Mouse (Mus musculus): Measurements from ENCODE around the gene Taf3. TPM values are rescaled to one million over a fixed set of nuclear protein-coding genes. Genes with fewer than 3 reads are reported as not detected.

The Taf3 gene
- total and polyA plus RNA-seq, 3 experiments, result 8.3 to 20.9 TPM; not detected in 1

DNA sequence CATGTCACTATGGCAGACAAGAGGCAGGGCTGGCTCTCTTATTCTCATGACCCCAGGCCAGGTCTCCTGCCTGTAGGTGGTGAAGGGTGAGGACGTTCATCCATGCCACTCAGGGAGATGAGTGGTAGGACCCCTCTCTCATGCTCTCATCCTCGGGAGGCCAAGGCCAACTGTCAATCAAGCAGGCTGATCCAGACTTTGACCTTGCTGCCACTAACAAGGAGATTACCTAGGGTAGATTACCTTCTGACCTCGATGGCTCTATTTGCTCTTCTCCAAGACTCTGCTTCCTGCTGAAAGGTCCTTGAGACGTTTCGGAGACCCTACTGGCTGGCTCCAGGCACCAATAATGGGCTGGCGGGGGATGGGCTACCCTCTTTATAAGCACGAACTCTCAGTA lies 26.1 kb upstream of the Taf3 start:
- Histone ChIP-seq H3K9ac (ENCODE audit: control insufficient read depth, low read depth, low read length, poor library complexity, severe bottlenecking) (no peak overlapping the region), H3K4me1 (ENCODE audit: control insufficient read depth in 1 of 2, insufficient read depth in 2 of 2, low read length in 2 of 2) (peaks cover 6 to 21% of the 10 kb centered on the region in 2 experiments; a peak in 3 of 4 replicates), H3K27me3 (ENCODE audit: control insufficient read depth in 1 of 2, insufficient read depth in 2 of 2, low read length in 2 of 2) (no peaks in the 10 kb centered on the region), H3K79me2 (ENCODE audit: control insufficient read depth, insufficient read depth, low read length, poor library complexity) (peaks cover 82% of the 10 kb centered on the region), H3K4me3 (ENCODE audit: control insufficient read depth in 1 of 2, insufficient read depth in 1 of 2, low read depth in 2 of 2, low read length in 2 of 2) (no peak overlapping the region), H3K36me3 (ENCODE audit: control insufficient read depth in 1 of 2, insufficient read depth in 2 of 2, low read length in 2 of 2) (peaks cover 12 to 39% of the 10 kb centered on the region in 2 experiments), H3K27ac (ENCODE audit: control insufficient read depth, low read depth, low read length) (no peak overlapping the region), H3K9me3 (replicated peaks; ENCODE audit: insufficient read depth, low read length) (no peaks in the 10 kb centered on the region)
- no peak for TF ChIP-seq MAX (IDR thresholded peaks at IDR 0.05; ENCODE audit: low read length)
- no peak for TF ChIP-seq USF1 (IDR thresholded peaks at IDR 0.05; ENCODE audit: low read depth, low read length)
- TF ChIP-seq CTCF (IDR thresholded peaks at IDR 0.05 in 2 of 3, conservative IDR thresholded peaks at IDR 0.05 in 1 of 3; ENCODE audit: control insufficient read depth in 1 of 3, insufficient read depth in 1 of 3, low read depth in 2 of 3, low read length in 3 of 3, poor library complexity in 1 of 3, severe bottlenecking in 1 of 3), result no peak
- no peak for TF ChIP-seq SMC3 (IDR thresholded peaks at IDR 0.05; ENCODE audit: low read depth, low read length)
- no peak for TF ChIP-seq KAT2A (conservative IDR thresholded peaks at IDR 0.05; ENCODE audit: low read depth, low read length)
- no peak for TF ChIP-seq SIN3A (IDR thresholded peaks at IDR 0.05; ENCODE audit: low read length)
- no peak for TF ChIP-seq ETS1 (IDR thresholded peaks at IDR 0.05; ENCODE audit: low read depth, low read length)
- TF ChIP-seq POLR2A (IDR thresholded peaks at IDR 0.05; ENCODE audit: control insufficient read depth in 1 of 2, insufficient read depth in 1 of 2, low read depth in 1 of 2, low read length in 2 of 2, poor library complexity in 1 of 2), result no peak
- no peak for DNase-seq (ENCODE audit: low read depth, low spot score)

DNA sequence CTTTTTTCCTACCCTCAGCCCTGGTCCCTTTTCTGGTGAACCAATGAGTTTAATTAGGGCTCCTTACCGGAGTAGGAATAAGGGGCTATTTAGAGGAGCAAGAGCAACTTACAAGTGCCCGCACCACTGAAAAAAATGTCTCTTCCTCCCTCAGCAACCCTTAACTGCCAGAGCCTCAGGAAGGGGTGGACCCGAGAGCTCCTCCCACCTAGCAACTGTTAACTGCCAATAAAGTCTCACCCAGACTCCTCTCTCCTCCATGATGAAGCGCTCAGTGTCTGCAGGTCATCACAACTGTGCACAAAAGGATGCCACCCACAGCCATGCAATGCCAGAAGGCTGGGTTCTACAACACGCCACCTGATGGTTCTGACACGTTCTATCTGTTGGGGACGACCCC lies 23.4 kb upstream of the Taf3 start:
- Histone ChIP-seq H3K79me2 (ENCODE audit: control insufficient read depth, insufficient read depth, low read length, poor library complexity) (peaks cover 59% of the 10 kb centered on the region), H3K27ac (ENCODE audit: control insufficient read depth, low read depth, low read length) (no peak overlapping the region), H3K9ac (ENCODE audit: control insufficient read depth, low read depth, low read length, poor library complexity, severe bottlenecking) (no peak overlapping the region), H3K9me3 (replicated peaks; ENCODE audit: insufficient read depth, low read length) (no peaks in the 10 kb centered on the region), H3K4me1 (ENCODE audit: control insufficient read depth in 1 of 2, insufficient read depth in 2 of 2, low read length in 2 of 2) (peaks cover 2 to 5% of the 10 kb centered on the region in 2 experiments; a peak in 3 of 4 replicates), H3K36me3 (ENCODE audit: control insufficient read depth in 1 of 2, insufficient read depth in 2 of 2, low read length in 2 of 2) (peaks cover 18 to 21% of the 10 kb centered on the region in 2 experiments), H3K4me3 (ENCODE audit: control insufficient read depth in 1 of 2, insufficient read depth in 1 of 2, low read depth in 2 of 2, low read length in 2 of 2) (no peak overlapping the region), H3K27me3 (ENCODE audit: control insufficient read depth in 1 of 2, insufficient read depth in 2 of 2, low read length in 2 of 2) (no peaks in the 10 kb centered on the region)
- peak; percentile 38 for DNase-seq (ENCODE audit: low read depth, low spot score)
- no peak for TF ChIP-seq POLR2AphosphoS2 (IDR thresholded peaks at IDR 0.05; ENCODE audit: low read length)
- TF ChIP-seq RAD21 (IDR thresholded peaks at IDR 0.05; ENCODE audit: low read depth, low read length), result no peak
- TF ChIP-seq HCFC1 (IDR thresholded peaks at IDR 0.05; ENCODE audit: low read depth, low read length), result no peak
- no peak for TF ChIP-seq MXI1 (IDR thresholded peaks at IDR 0.05; ENCODE audit: low read depth, low read length)
- no peak for TF ChIP-seq SIN3A (IDR thresholded peaks at IDR 0.05; ENCODE audit: low read length)
- TF ChIP-seq USF1 (IDR thresholded peaks at IDR 0.05; ENCODE audit: low read depth, low read length), result no peak
- no peak for TF ChIP-seq MYB (IDR thresholded peaks at IDR 0.05; ENCODE audit: low read depth, low read length)
- TF ChIP-seq POLR2AphosphoS5 (IDR thresholded peaks at IDR 0.05; ENCODE audit: borderline replicate concordance, low read depth, low read length), result no peak
- no peak for TF ChIP-seq MYC (IDR thresholded peaks at IDR 0.05; ENCODE audit: low read depth, low read length)

DNA sequence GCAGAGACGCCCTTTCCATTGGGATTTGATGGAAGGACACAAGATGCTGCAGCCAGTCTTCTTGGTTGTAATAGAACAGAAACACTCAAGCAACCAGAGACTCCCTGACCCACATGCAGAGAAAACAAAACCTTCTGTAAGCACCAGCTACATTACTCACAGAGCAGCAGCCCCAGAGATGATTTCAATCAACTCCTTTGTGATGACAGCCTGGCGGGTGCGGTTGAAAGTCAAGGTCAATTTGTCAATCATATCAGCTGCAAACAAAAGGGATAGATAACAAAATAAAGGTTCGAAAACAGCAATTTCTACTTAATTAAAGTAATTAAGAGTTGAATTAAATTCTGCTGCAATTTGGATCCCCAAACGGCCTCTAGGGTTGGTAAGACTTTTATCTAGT lies 10.4 kb upstream of the Taf3 start:
- Histone ChIP-seq H3K27me3 (ENCODE audit: control insufficient read depth in 1 of 2, insufficient read depth in 2 of 2, low read length in 2 of 2) (no peaks in the 10 kb centered on the region), H3K79me2 (ENCODE audit: control insufficient read depth, insufficient read depth, low read length, poor library complexity) (no peaks in the 10 kb centered on the region; the same call in 1 of the 2 replicates), H3K4me1 (ENCODE audit: control insufficient read depth in 1 of 2, insufficient read depth in 2 of 2, low read length in 2 of 2) (no peaks in the 10 kb centered on the region; a peak in 1 of 4 replicates), H3K36me3 (ENCODE audit: control insufficient read depth in 1 of 2, insufficient read depth in 2 of 2, low read length in 2 of 2) (peaks cover 0 to 39% of the 10 kb centered on the region in 2 experiments; a peak in 3 of 4 replicates), H3K9ac (ENCODE audit: control insufficient read depth, low read depth, low read length, poor library complexity, severe bottlenecking) (no peak overlapping the region), H3K27ac (ENCODE audit: control insufficient read depth, low read depth, low read length) (no peak overlapping the region), H3K9me3 (replicated peaks; ENCODE audit: insufficient read depth, low read length) (no peaks in the 10 kb centered on the region), H3K4me3 (ENCODE audit: control insufficient read depth in 1 of 2, insufficient read depth in 1 of 2, low read depth in 2 of 2, low read length in 2 of 2) (no peak overlapping the region)
- no peak for TF ChIP-seq ETS1 (IDR thresholded peaks at IDR 0.05; ENCODE audit: low read depth, low read length)
- TF ChIP-seq USF1 (IDR thresholded peaks at IDR 0.05; ENCODE audit: low read depth, low read length), result no peak
- no peak for TF ChIP-seq MYB (IDR thresholded peaks at IDR 0.05; ENCODE audit: low read depth, low read length)
- TF ChIP-seq ELF1 (IDR thresholded peaks at IDR 0.05; ENCODE audit: low read depth, low read length), result no peak
- TF ChIP-seq RAD21 (IDR thresholded peaks at IDR 0.05; ENCODE audit: low read depth, low read length), result no peak
- no peak for TF ChIP-seq USF2 (IDR thresholded peaks at IDR 0.05; ENCODE audit: borderline replicate concordance in 1 of 2, insufficient read depth in 1 of 2, low read depth in 1 of 2, low read length in 2 of 2)
- no peak for TF ChIP-seq MEF2A (IDR thresholded peaks at IDR 0.05; ENCODE audit: extremely low read depth, insufficient replicate concordance, low read depth, low read length, poor library complexity, severe bottlenecking)
- no peak for TF ChIP-seq ZNF384 (IDR thresholded peaks at IDR 0.05; ENCODE audit: low read depth, low read length)
- TF ChIP-seq GATA1 (IDR thresholded peaks at IDR 0.05; ENCODE audit: low read depth, low read length), result no peak
- TF ChIP-seq NELFE (IDR thresholded peaks at IDR 0.05; ENCODE audit: low read depth, low read length), result no peak
- TF ChIP-seq TAL1 (IDR thresholded peaks at IDR 0.05; ENCODE audit: low read length), result no peak
- no peak for TF ChIP-seq NRF1 (IDR thresholded peaks at IDR 0.05; ENCODE audit: insufficient read depth, low read depth, low read length, poor library complexity, severe bottlenecking)
- DNase-seq (ENCODE audit: low read depth, low spot score), result no peak

Data from MEL (cell line).